Mouse (Mus musculus): ENCODE data around the gene Draxin. TPM values are rescaled to one million over a fixed set of nuclear protein-coding genes. Genes with fewer than 3 reads are reported as not detected.

Draxin gene
- total and polyA plus RNA-seq, 2 experiments from 2014 or later = 8.7 to 40.5 TPM

- no peak overlapping the region for H3K9ac ChIP-seq
- no peak overlapping the region for H3K4me3 ChIP-seq (ENCODE audit: low read depth, low read length)
- no peak overlapping the region for H3K4me2 ChIP-seq (ENCODE audit: low read depth)
- no peaks in the 10 kb centered on the region for H3K27me3 ChIP-seq (ENCODE audit: insufficient read depth, low read length)
- H3K4me1 ChIP-seq (ENCODE audit: insufficient read depth) = peaks cover 18% of the 10 kb centered on the region
- WGBS = 80% methylated on average over 4 of the region's 4 CpGs
- H3K27ac ChIP-seq (ENCODE audit: low read depth, low read length) = no peak overlapping the region
- ATAC-seq = no peak
- TF ChIP-seq CTCF (IDR thresholded peaks at IDR 0.05; ENCODE audit: low read depth) = peak; percentile 51
- no peak for DNase-seq
- H3K36me3 ChIP-seq (ENCODE audit: insufficient read depth) = peaks cover 20% of the 10 kb centered on the region; the same call in 1 of the 2 replicates
- H3K9me3 ChIP-seq (ENCODE audit: low read length) = no peaks in the 10 kb centered on the region
Observed at GRCm38 (mm10) chr4:148116657-148117056, 13.8 kb downstream of the Draxin start.

- no peak for DNase-seq
- Histone ChIP-seq H3K27ac (ENCODE audit: low read depth, low read length) (no peak overlapping the region), H3K9me3 (ENCODE audit: low read length) (no peaks in the 10 kb centered on the region), H3K4me2 (ENCODE audit: low read depth) (no peak overlapping the region), H3K4me1 (ENCODE audit: insufficient read depth) (peaks cover 11% of the 10 kb centered on the region), H3K36me3 (ENCODE audit: insufficient read depth) (peaks cover 20% of the 10 kb centered on the region; the same call in 1 of the 2 replicates), H3K9ac (0 out of 2 replicates have a peak overlapping the region, but pooled peaks have one; percentile 31), H3K4me3 (ENCODE audit: low read depth, low read length) (no peak overlapping the region), H3K27me3 (ENCODE audit: insufficient read depth, low read length) (no peaks in the 10 kb centered on the region)
- 11% methylated on average over 15 of the region's 15 CpGs for WGBS
- ATAC-seq = peak; percentile 19; the same call in 1 of the 2 replicates
- TF ChIP-seq CTCF (IDR thresholded peaks at IDR 0.05; ENCODE audit: low read depth) = peak; percentile 43; the same call in 1 of the 2 replicates
Observed at GRCm38 (mm10) chr4:148115467-148115866, 15.0 kb downstream of the Draxin start.

GRCm38 (mm10) chr4:148114758-148115391 is 15.6 kb downstream of the Draxin start:
- Histone ChIP-seq H3K9me3 (ENCODE audit: low read length) (no peaks in the 10 kb centered on the region), H3K9ac (peak overlapping the region; percentile 31; the same call in 1 of the 2 replicates), H3K4me3 (ENCODE audit: low read depth, low read length) (no peak overlapping the region), H3K27me3 (ENCODE audit: insufficient read depth, low read length) (no peaks in the 10 kb centered on the region), H3K36me3 (ENCODE audit: insufficient read depth) (peaks cover 26% of the 10 kb centered on the region), H3K27ac (ENCODE audit: low read depth, low read length) (peak overlapping the region; percentile 40; the same call in 1 of the 2 replicates), H3K4me1 (ENCODE audit: insufficient read depth) (peaks cover 8% of the 10 kb centered on the region), H3K4me2 (ENCODE audit: low read depth) (peak overlapping the region; percentile 23; the same call in 1 of the 2 replicates)
- DNase-seq (peak; percentile 93), ATAC-seq (peak; percentile 92)
- 5% methylated on average over 15 of the region's 15 CpGs for WGBS
- peak; percentile 99 for TF ChIP-seq CTCF (IDR thresholded peaks at IDR 0.05; ENCODE audit: low read depth)

- H3K36me3 ChIP-seq (ENCODE audit: insufficient read depth) = peaks cover 38% of the 10 kb centered on the region
- no peak for ATAC-seq
Observed at GRCm38 (mm10) chr4:148112519-148112918, 18.0 kb downstream of the Draxin start.

GRCm38 (mm10) chr4:148109215-148109614 is 21.3 kb downstream of the Draxin start:
- H3K27ac ChIP-seq (ENCODE audit: low read depth, low read length) = no peak overlapping the region
- no peaks in the 10 kb centered on the region for H3K9me3 ChIP-seq (ENCODE audit: low read length)

More at GRCm38 (mm10) chr4:148112519-148112918, 18.0 kb downstream of the Draxin start:
- H3K4me2 ChIP-seq (ENCODE audit: low read depth) = no peak overlapping the region
- no peaks in the 10 kb centered on the region for H3K27me3 ChIP-seq (ENCODE audit: insufficient read depth, low read length)
- no peak overlapping the region for H3K9ac ChIP-seq
- WGBS = 87% methylated on average over 12 of the region's 12 CpGs
- no peaks in the 10 kb centered on the region for H3K9me3 ChIP-seq (ENCODE audit: low read length)
- no peak for DNase-seq
- no peak overlapping the region for H3K27ac ChIP-seq (ENCODE audit: low read depth, low read length)
- no peak for TF ChIP-seq CTCF (IDR thresholded peaks at IDR 0.05; ENCODE audit: low read depth)
- peaks cover 13% of the 10 kb centered on the region for H3K4me1 ChIP-seq (ENCODE audit: insufficient read depth)
- no peak overlapping the region for H3K4me3 ChIP-seq (ENCODE audit: low read depth, low read length)

GRCm38 (mm10) chr4:148108565-148109100 is 21.9 kb downstream of the Draxin start:
- Histone ChIP-seq H3K4me2 (ENCODE audit: low read depth) (no peak overlapping the region), H3K36me3 (ENCODE audit: insufficient read depth) (peaks cover 35% of the 10 kb centered on the region), H3K9ac (no peak overlapping the region), H3K9me3 (ENCODE audit: low read length) (no peaks in the 10 kb centered on the region), H3K27me3 (ENCODE audit: insufficient read depth, low read length) (no peaks in the 10 kb centered on the region), H3K4me1 (ENCODE audit: insufficient read depth) (peaks cover 5% of the 10 kb centered on the region), H3K27ac (ENCODE audit: low read depth, low read length) (no peak overlapping the region), H3K4me3 (ENCODE audit: low read depth, low read length) (no peak overlapping the region)
- DNase-seq = no peak
- ATAC-seq = no peak
- TF ChIP-seq CTCF (IDR thresholded peaks at IDR 0.05; ENCODE audit: low read depth) = no peak
- 50% methylated on average over 7 of the region's 7 CpGs for WGBS

More at GRCm38 (mm10) chr4:148109215-148109614, 21.3 kb downstream of the Draxin start:
- Histone ChIP-seq H3K4me3 (ENCODE audit: low read depth, low read length) (no peak overlapping the region), H3K9ac (no peak overlapping the region), H3K27me3 (ENCODE audit: insufficient read depth, low read length) (no peaks in the 10 kb centered on the region), H3K4me1 (ENCODE audit: insufficient read depth) (peaks cover 5% of the 10 kb centered on the region), H3K4me2 (ENCODE audit: low read depth) (no peak overlapping the region), H3K36me3 (ENCODE audit: insufficient read depth) (peaks cover 41% of the 10 kb centered on the region)
- TF ChIP-seq CTCF (IDR thresholded peaks at IDR 0.05; ENCODE audit: low read depth) = no peak
- WGBS = 87% methylated on average over 5 of the region's 5 CpGs
- DNase-seq (no peak), ATAC-seq (no peak)
